Mouse (Mus musculus) erythroblast, embryonic 14.5 days (primary cell): Measurements from ENCODE around the gene Arrb2. TPM values are rescaled to one million over a fixed set of nuclear protein-coding genes. Genes with fewer than 3 reads are reported as not detected.
"Not testable (repeated sequence)": the region's sequence is repeated elsewhere in the genome, so short reads cannot be mapped to it uniquely, and the experiment has no call there.

Experiments used
- H3K27me3 ChIP-seq: 2 replicates; pipeline ENCODE4 v1.6.1; 2012; ENCODE audit warnings: inconsistent platforms; ENCODE audit not compliant: control insufficient read depth
- H3K36me3 ChIP-seq: 2 replicates; pipeline ENCODE4 v1.6.1; 2012; ENCODE audit warnings: mild to moderate bottlenecking, inconsistent platforms; ENCODE audit not compliant: control insufficient read depth
- H3K4me1 ChIP-seq: 2 replicates; pipeline ENCODE4 v1.6.1; 2012; ENCODE audit warnings: inconsistent platforms; ENCODE audit not compliant: control insufficient read depth
- H3K4me3 ChIP-seq: replicated peaks from 2 replicates; pipeline ENCODE3; 2012; ENCODE audit warnings: moderate library complexity, mild to moderate bottlenecking, inconsistent platforms
- H3K9me3 ChIP-seq: 2 replicates; pipeline ENCODE4 v1.6.1; 2012; ENCODE audit warnings: low read length, inconsistent platforms, mixed read lengths; ENCODE audit not compliant: control insufficient read depth
- GATA1 ChIP-seq: IDR thresholded peaks from 2 replicates; pipeline ENCODE4 v1.6.1; 2012; ENCODE audit warnings: low read length, inconsistent platforms, mixed read lengths
- TAL1 ChIP-seq: IDR thresholded peaks from 3 replicates; pipeline ENCODE4 v1.6.1; 2012; ENCODE audit warnings: low read length, inconsistent platforms, mixed read lengths
- polyA plus RNA-seq: library from polyadenylated mRNA; stranded (reverse); fragments of >175 nt; gene quantifications from 2 replicates; pipeline ENCODE4 v1.2.3, GENCODE M21; 2012

The Arrb2 gene
- polyA plus RNA-seq, 1 experiment, result 7.9 TPM

- no peak overlapping the region for H3K4me3 ChIP-seq
- no peak for TF ChIP-seq GATA1
- no peak for TF ChIP-seq TAL1
- H3K27me3 ChIP-seq, result no peaks in the 10 kb centered on the region; the same call in 1 of the 2 replicates
- H3K4me1 ChIP-seq, result peaks cover 2% of the 10 kb centered on the region
- no peaks in the 10 kb centered on the region for H3K9me3 ChIP-seq
- no peaks in the 10 kb centered on the region for H3K36me3 ChIP-seq
Observed at GRCm38 (mm10) chr11:70418199-70418598, 14.2 kb upstream of the Arrb2 start.

- no peaks in the 10 kb centered on the region for H3K9me3 ChIP-seq
- no peaks in the 10 kb centered on the region for H3K36me3 ChIP-seq
- H3K4me3 ChIP-seq, result no peak overlapping the region
- TF ChIP-seq GATA1, result no peak
- peaks cover 2% of the 10 kb centered on the region for H3K4me1 ChIP-seq
- H3K27me3 ChIP-seq, result no peaks in the 10 kb centered on the region; the same call in 1 of the 2 replicates
Observed at GRCm38 (mm10) chr11:70419486-70419885, 12.9 kb upstream of the Arrb2 start.

- H3K27me3 ChIP-seq, H3K9me3 ChIP-seq, H3K4me1 ChIP-seq, H3K4me3 ChIP-seq, H3K36me3 ChIP-seq: not testable (repeated sequence)
Observed at GRCm38 (mm10) chr11:70426598-70426997, 5.8 kb upstream of the Arrb2 start.

- peaks cover 40% of the 10 kb centered on the region for H3K4me1 ChIP-seq
- peaks cover 7% of the 10 kb centered on the region for H3K36me3 ChIP-seq
- no peaks in the 10 kb centered on the region for H3K9me3 ChIP-seq
- no peaks in the 10 kb centered on the region for H3K27me3 ChIP-seq
- H3K4me3 ChIP-seq, result peak overlapping the region; percentile 80
- TF ChIP-seq TAL1 (no peak), GATA1 (no peak)
Observed at GRCm38 (mm10) chr11:70431574-70431973, 861 bp upstream of the Arrb2 start.

GRCm38 (mm10) chr11:70432895-70433568, 597 bp downstream of the Arrb2 start:
- peaks cover 19% of the 10 kb centered on the region for H3K36me3 ChIP-seq
- peak overlapping the region; percentile 80 for H3K4me3 ChIP-seq
- H3K4me1 ChIP-seq, result peaks cover 42% of the 10 kb centered on the region
- no peaks in the 10 kb centered on the region for H3K27me3 ChIP-seq
- no peaks in the 10 kb centered on the region for H3K9me3 ChIP-seq
- TF ChIP-seq TAL1 (no peak), GATA1 (no peak)

GRCm38 (mm10) chr11:70433569-70433943, 1.1 kb downstream of the Arrb2 start:
- peaks cover 23% of the 10 kb centered on the region for H3K36me3 ChIP-seq
- TF ChIP-seq TAL1 (no peak), GATA1 (no peak)
- peaks cover 43% of the 10 kb centered on the region for H3K4me1 ChIP-seq
- no peaks in the 10 kb centered on the region for H3K9me3 ChIP-seq
- peak overlapping the region; percentile 80 for H3K4me3 ChIP-seq
- H3K27me3 ChIP-seq, result no peaks in the 10 kb centered on the region

GRCm38 (mm10) chr11:70433951-70434350, 1.5 kb downstream of the Arrb2 start:
- Histone ChIP-seq H3K36me3 (peaks cover 26% of the 10 kb centered on the region), H3K9me3 (no peaks in the 10 kb centered on the region), H3K27me3 (no peaks in the 10 kb centered on the region), H3K4me3 (peak overlapping the region; percentile 80), H3K4me1 (peaks cover 43% of the 10 kb centered on the region)
- TF ChIP-seq TAL1, result no peak

- no peaks in the 10 kb centered on the region for H3K27me3 ChIP-seq
- H3K36me3 ChIP-seq, result peaks cover 40% of the 10 kb centered on the region
- H3K4me3 ChIP-seq, result no peak overlapping the region
- TF ChIP-seq GATA1 (no peak), TAL1 (no peak)
- no peaks in the 10 kb centered on the region for H3K9me3 ChIP-seq
- H3K4me1 ChIP-seq, result peaks cover 43% of the 10 kb centered on the region
Observed at GRCm38 (mm10) chr11:70435476-70435875, 3.0 kb downstream of the Arrb2 start.

GRCm38 (mm10) chr11:70437426-70437825, 5.0 kb downstream of the Arrb2 start:
- H3K9me3 ChIP-seq, result no peaks in the 10 kb centered on the region
- H3K27me3 ChIP-seq, result no peaks in the 10 kb centered on the region
- peaks cover 48% of the 10 kb centered on the region for H3K36me3 ChIP-seq
- H3K4me3 ChIP-seq, result no peak overlapping the region
- TF ChIP-seq TAL1, result no peak
- TF ChIP-seq GATA1, result no peak
- H3K4me1 ChIP-seq, result peaks cover 32% of the 10 kb centered on the region
